Mouse (Mus musculus) hindbrain, embryonic 16.5 days (tissue): Measurements from ENCODE around the gene Ccl5. TPM values are rescaled to one million over a fixed set of nuclear protein-coding genes. Genes with fewer than 3 reads are reported as not detected.
"Not testable (repeated sequence)": the region's sequence is repeated elsewhere in the genome, so short reads cannot be mapped to it uniquely, and the experiment has no call there.

ENCODE experiments used
- ATAC-seq: fragments of 200-750 bp; cut with Nextera tagmentation; 2 replicates; pipeline ENCODE4 v1.8.0; 2017; ENCODE audit warnings: moderate TSS enrichment, moderate library complexity
- H3K27ac ChIP-seq: fragments of 300-500 bp; sonication (generic); 2 replicates; pipeline ENCODE4 v1.5.1; 2014; ENCODE audit warnings: low read depth, mild to moderate bottlenecking, control low read depth, low read length, moderate library complexity
- H3K27me3 ChIP-seq: fragments of 300-500 bp; sonication (generic); replicated peaks from 2 replicates; pipeline ENCODE4 v1.6.1; 2014; ENCODE audit warnings: low read length; ENCODE audit not compliant: control insufficient read depth, insufficient read depth
- H3K36me3 ChIP-seq: fragments of 300-500 bp; sonication (generic); 2 replicates; pipeline ENCODE4 v1.6.1; 2014; ENCODE audit warnings: mild to moderate bottlenecking, low read length, moderate library complexity, mixed read lengths; ENCODE audit not compliant: control insufficient read depth, insufficient read depth
- H3K4me1 ChIP-seq: fragments of 300-500 bp; sonication (generic); 2 replicates; pipeline ENCODE4 v1.6.1; 2014; ENCODE audit warnings: low read depth, low read length; ENCODE audit not compliant: control insufficient read depth, insufficient read depth
- H3K4me2 ChIP-seq: fragments of 300-500 bp; sonication (generic); 2 replicates; pipeline ENCODE4 v1.6.1; 2014; ENCODE audit warnings: mild to moderate bottlenecking, low read length, control low read depth, moderate library complexity
- H3K4me3 ChIP-seq: fragments of 300-500 bp; sonication (generic); 2 replicates; pipeline ENCODE4 v1.5.1; 2014; ENCODE audit warnings: mild to moderate bottlenecking, low read length, control low read depth, moderate library complexity
- H3K9ac ChIP-seq: fragments of 300-500 bp; sonication (generic); 2 replicates; pipeline ENCODE4 v1.6.1; 2014; ENCODE audit warnings: low read depth, mild to moderate bottlenecking, control low read depth, low read length, moderate library complexity
- H3K9me3 ChIP-seq: fragments of 300-500 bp; sonication (generic); 2 replicates; pipeline ENCODE4 v1.6.1; 2014; ENCODE audit warnings: mild to moderate bottlenecking, low read length, moderate library complexity; ENCODE audit not compliant: control insufficient read depth
- WGBS: fragments of 180-500 bp; shearing (Covaris S2); extraction: QIAGEN DNeasy Blood & Tissue Kit; methylation state at CpG from one replicate; pipeline ENCODE4 v1.1.7; 2014; 5-methylcytosine and 5-hydroxymethylcytosine counted together
- polyA plus RNA-seq: library from polyadenylated mRNA; unstranded; fragments of >200 nt; fragmentation: Nextera tagmentation; extraction: Ambion mirVana; gene quantifications from 2 replicates; pipeline ENCODE4 v1.2.1, GENCODE M21; 2015

Ccl5 gene
- polyA plus RNA-seq, 1 experiment from 2014 or later = 0.33 TPM

- H3K4me1 ChIP-seq, H3K9me3 ChIP-seq, H3K9ac ChIP-seq, ATAC-seq, H3K4me2 ChIP-seq, H3K4me3 ChIP-seq, H3K27me3 ChIP-seq, H3K27ac ChIP-seq, H3K36me3 ChIP-seq: not testable (repeated sequence)
- WGBS = 83% methylated on average over 7 of the region's 7 CpGs
Measured at GRCm38 (mm10) chr11:83551037-83551436, 20.7 kb upstream of the Ccl5 start.

GRCm38 (mm10) chr11:83550186-83550632, 19.9 kb upstream of the Ccl5 start:
- H3K4me2 ChIP-seq = no peak overlapping the region
- H3K4me1 ChIP-seq = no peaks in the 10 kb centered on the region
- H3K9ac ChIP-seq = no peak overlapping the region
- H3K27ac ChIP-seq = no peak overlapping the region
- H3K9me3 ChIP-seq = no peaks in the 10 kb centered on the region
- ATAC-seq = no peak
- H3K36me3 ChIP-seq = no peaks in the 10 kb centered on the region
- 90% methylated on average over 5 of the region's 5 CpGs for WGBS
- H3K27me3 ChIP-seq = no peaks in the 10 kb centered on the region
- no peak overlapping the region for H3K4me3 ChIP-seq

- no peaks in the 10 kb centered on the region for H3K9me3 ChIP-seq
- H3K4me2 ChIP-seq = no peak overlapping the region
- no peak overlapping the region for H3K4me3 ChIP-seq
- H3K36me3 ChIP-seq = no peaks in the 10 kb centered on the region
- no peak overlapping the region for H3K9ac ChIP-seq
- ATAC-seq = no peak
- no peaks in the 10 kb centered on the region for H3K27me3 ChIP-seq
- no peak overlapping the region for H3K27ac ChIP-seq
- 79% methylated on average over 3 of the region's 3 CpGs for WGBS
- no peaks in the 10 kb centered on the region for H3K4me1 ChIP-seq
Measured at GRCm38 (mm10) chr11:83544214-83544613, 13.9 kb upstream of the Ccl5 start.

- Histone ChIP-seq H3K4me2 (no peak overlapping the region), H3K9me3 (no peaks in the 10 kb centered on the region), H3K4me1 (no peaks in the 10 kb centered on the region), H3K36me3 (no peaks in the 10 kb centered on the region), H3K27me3 (no peaks in the 10 kb centered on the region), H3K27ac (no peak overlapping the region), H3K4me3 (no peak overlapping the region), H3K9ac (no peak overlapping the region)
- 91% methylated on average over 3 of the region's 3 CpGs for WGBS
- ATAC-seq = no peak
Measured at GRCm38 (mm10) chr11:83541415-83541814, 11.1 kb upstream of the Ccl5 start.

- Histone ChIP-seq H3K9me3 (no peaks in the 10 kb centered on the region), H3K9ac (no peak overlapping the region), H3K4me3 (no peak overlapping the region), H3K4me1 (no peaks in the 10 kb centered on the region), H3K4me2 (no peak overlapping the region), H3K27ac (no peak overlapping the region), H3K27me3 (no peaks in the 10 kb centered on the region), H3K36me3 (no peaks in the 10 kb centered on the region)
- no peak for ATAC-seq
- WGBS = 83% methylated on average over 2 of the region's 2 CpGs
Measured at GRCm38 (mm10) chr11:83540931-83541330, 10.6 kb upstream of the Ccl5 start.

- ATAC-seq = no peak
- Histone ChIP-seq H3K36me3 (no peaks in the 10 kb centered on the region), H3K9ac (no peak overlapping the region), H3K4me1 (no peaks in the 10 kb centered on the region), H3K4me2 (no peak overlapping the region), H3K27me3 (no peaks in the 10 kb centered on the region), H3K9me3 (no peaks in the 10 kb centered on the region), H3K27ac (no peak overlapping the region), H3K4me3 (no peak overlapping the region)
- WGBS = 88% methylated on average over 3 of the region's 3 CpGs
Measured at GRCm38 (mm10) chr11:83538705-83539314, 8.5 kb upstream of the Ccl5 start.

GRCm38 (mm10) chr11:83536831-83537230, 6.5 kb upstream of the Ccl5 start:
- Histone ChIP-seq H3K36me3 (no peaks in the 10 kb centered on the region), H3K9me3 (no peaks in the 10 kb centered on the region), H3K9ac (no peak overlapping the region), H3K4me3 (no peak overlapping the region), H3K4me1 (no peaks in the 10 kb centered on the region), H3K27ac (no peak overlapping the region), H3K4me2 (no peak overlapping the region), H3K27me3 (no peaks in the 10 kb centered on the region)
- ATAC-seq = no peak
- 87% methylated on average over 3 of the region's 3 CpGs for WGBS

GRCm38 (mm10) chr11:83534609-83535423, 4.5 kb upstream of the Ccl5 start:
- H3K4me2 ChIP-seq = peak overlapping the region; percentile 20
- no peaks in the 10 kb centered on the region for H3K4me1 ChIP-seq
- peak; percentile 48; the same call in 1 of the 2 replicates for ATAC-seq
- H3K9me3 ChIP-seq = no peaks in the 10 kb centered on the region
- 50% methylated on average over 13 of the region's 13 CpGs for WGBS
- H3K27me3 ChIP-seq = no peaks in the 10 kb centered on the region
- no peak overlapping the region for H3K9ac ChIP-seq
- H3K36me3 ChIP-seq = no peaks in the 10 kb centered on the region
- H3K27ac ChIP-seq = no peak overlapping the region
- no peak overlapping the region for H3K4me3 ChIP-seq

GRCm38 (mm10) chr11:83534143-83534542, 3.8 kb upstream of the Ccl5 start:
- ATAC-seq = no peak
- H3K4me2 ChIP-seq = no peak overlapping the region; the same call in 1 of the 2 replicates
- H3K9ac ChIP-seq = no peak overlapping the region
- H3K27ac ChIP-seq = no peak overlapping the region
- no peaks in the 10 kb centered on the region for H3K4me1 ChIP-seq
- no peaks in the 10 kb centered on the region for H3K27me3 ChIP-seq
- H3K9me3 ChIP-seq = no peaks in the 10 kb centered on the region
- no peak overlapping the region for H3K4me3 ChIP-seq
- WGBS = 78% methylated on average over 8 of the region's 8 CpGs
- H3K36me3 ChIP-seq = no peaks in the 10 kb centered on the region
